Mouse (Mus musculus): ENCODE results near the gene Cfap57.

Gene Cfap57

GRCm38 (mm10) chr4:118533605-118534004 is 87.0 kb downstream of the Cfap57 start:
- no peak for TF ChIP-seq GATA4 (IDR thresholded peaks at IDR 0.05; ENCODE audit: insufficient replicate concordance, low read length)

GRCm38 (mm10) chr4:118533156-118533555 is 87.4 kb downstream of the Cfap57 start:
- TF ChIP-seq GATA4 (IDR thresholded peaks at IDR 0.05; ENCODE audit: insufficient replicate concordance, low read length) = no peak

DNA sequence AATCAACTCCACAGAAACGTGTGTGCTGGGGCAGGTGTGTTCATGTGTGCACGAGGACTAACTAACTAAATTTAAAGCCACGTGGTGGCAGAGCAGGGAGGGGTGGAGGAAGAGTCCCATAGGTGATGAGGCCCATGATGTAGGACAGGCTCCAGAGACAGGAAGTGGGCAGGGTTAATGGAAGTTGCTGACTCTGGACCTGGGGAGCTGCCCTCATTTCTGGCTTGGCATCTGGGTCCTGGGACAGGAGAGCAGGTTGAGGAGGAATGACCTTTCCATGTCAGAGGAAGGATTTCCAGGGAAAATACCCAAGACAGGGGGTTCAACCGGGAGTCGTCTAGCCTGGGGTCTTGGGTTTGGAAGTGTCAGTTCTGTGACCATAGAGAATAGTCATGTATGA is 87.9 kb downstream of the Cfap57 start:
- no peak for TF ChIP-seq GATA4 (IDR thresholded peaks at IDR 0.05; ENCODE audit: insufficient replicate concordance, low read length)

GRCm38 (mm10) chr4:118527720-118528119 is 92.9 kb downstream of the Cfap57 start:
- no peak for TF ChIP-seq GATA4 (IDR thresholded peaks at IDR 0.05; ENCODE audit: insufficient replicate concordance, low read length)

DNA sequence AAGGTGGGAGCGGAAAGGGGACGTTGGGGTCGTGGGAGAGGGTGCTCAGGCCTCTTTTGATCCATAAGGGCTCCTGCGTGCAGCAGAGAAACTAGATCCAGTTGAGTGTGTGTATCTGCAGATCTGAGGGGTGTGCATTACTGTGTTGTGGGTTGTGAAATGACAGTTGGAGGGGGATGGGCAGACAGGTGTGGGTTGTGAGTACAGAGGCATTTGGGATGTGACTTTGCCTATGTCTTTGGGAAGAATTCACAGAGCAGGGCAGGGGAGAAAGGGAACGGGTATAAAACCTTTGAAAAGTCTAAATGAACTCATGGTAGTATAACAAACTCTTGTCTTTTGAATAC is 93.3 kb downstream of the Cfap57 start:
- TF ChIP-seq GATA4 (IDR thresholded peaks at IDR 0.05; ENCODE audit: insufficient replicate concordance, low read length) = no peak

DNA sequence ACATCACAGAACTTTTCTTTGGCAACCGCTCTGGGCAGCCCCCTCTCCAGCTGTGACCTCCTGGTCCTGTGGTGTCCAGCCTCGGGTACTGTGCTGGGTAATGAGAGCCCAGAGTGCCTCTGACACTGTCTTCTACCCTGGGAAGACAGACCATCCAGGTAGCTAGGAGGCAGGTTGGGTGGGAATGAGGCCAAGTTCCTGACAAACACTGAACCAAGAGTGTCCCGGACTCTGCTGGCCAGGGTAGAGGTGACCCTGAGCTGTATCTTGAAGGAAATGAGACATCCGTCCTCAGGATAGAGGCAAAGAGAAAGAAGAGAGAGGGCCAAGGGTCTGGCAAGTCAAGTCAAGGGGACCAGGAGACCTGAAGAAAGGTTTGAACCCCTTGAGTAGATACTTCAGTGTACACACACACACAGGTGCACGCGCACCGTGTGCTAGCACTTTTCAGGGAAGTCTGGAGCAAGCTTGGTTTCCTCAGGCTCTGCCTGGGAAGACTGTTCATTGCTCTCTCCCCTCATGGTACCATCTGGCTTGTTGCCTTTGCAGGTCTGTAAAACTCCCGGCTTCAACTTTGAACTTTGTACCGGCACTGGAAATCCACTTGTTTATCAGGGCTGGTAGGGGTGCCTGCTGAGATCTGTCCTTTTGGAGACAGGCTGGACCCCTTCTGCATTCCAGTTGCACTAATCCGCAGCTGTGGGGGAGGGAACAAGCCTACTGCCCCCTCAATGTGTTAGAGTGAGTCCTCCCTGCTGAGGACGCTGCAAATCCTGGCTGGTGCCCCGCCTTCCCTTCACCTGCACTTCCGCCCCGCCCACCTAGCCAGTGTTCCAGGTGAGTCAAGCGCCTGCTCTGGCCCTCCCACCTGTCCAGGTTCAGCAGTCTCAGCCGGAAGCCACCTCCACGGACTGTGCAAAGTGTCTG is 93.9 kb downstream of the Cfap57 start, which contains the start of gene 2610528J11Rik:
TSS of gene 2610528J11Rik (plus strand) at position 592 of the 927 bp plus-strand sequence.
- TF ChIP-seq GATA4 (IDR thresholded peaks at IDR 0.05; ENCODE audit: insufficient replicate concordance, low read length) = no peak

DNA sequence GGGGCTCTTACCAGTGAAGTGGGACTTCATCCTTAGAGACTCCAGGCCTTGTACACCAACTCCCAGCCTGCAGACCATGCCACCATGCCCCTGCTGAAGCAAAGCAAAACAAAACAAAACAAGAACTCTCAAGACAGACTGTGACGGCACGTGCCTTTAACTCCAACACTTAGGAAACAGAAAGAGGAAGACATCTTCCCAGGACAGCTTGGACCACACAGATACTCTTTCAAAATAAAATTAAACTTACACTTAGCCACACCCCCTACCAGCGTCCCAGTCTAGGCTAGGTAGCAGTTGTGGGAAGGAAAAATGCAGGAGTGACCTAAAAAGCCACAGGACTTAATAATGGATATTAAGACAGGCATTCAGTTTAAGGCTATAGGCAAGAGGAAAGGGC is 94.8 kb downstream of the Cfap57 start:
- TF ChIP-seq GATA4 (IDR thresholded peaks at IDR 0.05; ENCODE audit: insufficient replicate concordance, low read length) = no peak

DNA sequence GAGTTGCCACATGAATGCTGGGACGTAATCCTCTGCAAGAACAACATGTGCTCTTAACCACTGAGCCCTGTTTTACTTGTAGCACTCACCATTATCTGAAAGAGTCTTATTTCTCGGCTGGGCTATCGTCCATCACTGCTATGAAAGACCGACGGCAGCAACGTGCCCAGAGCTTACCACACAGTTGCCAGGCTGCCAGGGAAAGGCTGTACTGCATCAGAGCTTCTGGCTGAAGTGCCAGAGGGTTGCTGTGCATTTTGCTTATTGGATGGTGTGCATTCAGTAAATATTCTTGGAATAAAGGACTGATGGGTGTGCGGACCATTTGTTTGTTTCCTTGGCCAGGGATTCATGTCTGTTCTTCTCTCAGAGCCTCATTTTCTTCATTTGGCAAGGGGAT is 96.6 kb downstream of the Cfap57 start:
- TF ChIP-seq GATA4 (IDR thresholded peaks at IDR 0.05; ENCODE audit: insufficient replicate concordance, low read length) = no peak

- TF ChIP-seq GATA4 (IDR thresholded peaks at IDR 0.05; ENCODE audit: insufficient replicate concordance, low read length) = no peak
These were observed 98.3 kb downstream of the Cfap57 start for GRCm38 (mm10) chr4:118522248-118522647.

DNA sequence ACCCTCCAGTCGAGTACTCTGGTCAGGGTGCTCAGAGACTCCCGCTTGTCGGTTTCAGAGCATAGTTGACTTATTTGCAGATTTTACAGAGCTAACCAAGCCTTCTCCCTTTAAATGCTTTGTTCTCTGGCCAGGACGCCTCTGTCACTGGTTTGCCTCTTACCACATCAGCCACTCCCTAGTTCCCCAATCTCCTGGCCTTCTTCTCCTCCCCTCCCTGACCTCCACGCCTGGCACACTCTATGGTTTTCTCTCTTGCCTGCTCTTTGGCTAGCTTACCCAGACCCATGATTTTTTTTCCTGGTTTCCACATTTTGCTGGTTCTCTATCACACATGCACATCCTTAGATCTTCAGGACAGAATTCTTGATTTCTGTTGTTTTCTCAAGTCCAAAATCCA is 102.4 kb downstream of the Cfap57 start:
- no peak for TF ChIP-seq GATA4 (IDR thresholded peaks at IDR 0.05; ENCODE audit: insufficient replicate concordance, low read length)

GRCm38 (mm10) chr4:118517497-118518146 is 103.0 kb downstream of the Cfap57 start:
- TF ChIP-seq GATA4 (IDR thresholded peaks at IDR 0.05; ENCODE audit: insufficient replicate concordance, low read length) = no peak

DNA sequence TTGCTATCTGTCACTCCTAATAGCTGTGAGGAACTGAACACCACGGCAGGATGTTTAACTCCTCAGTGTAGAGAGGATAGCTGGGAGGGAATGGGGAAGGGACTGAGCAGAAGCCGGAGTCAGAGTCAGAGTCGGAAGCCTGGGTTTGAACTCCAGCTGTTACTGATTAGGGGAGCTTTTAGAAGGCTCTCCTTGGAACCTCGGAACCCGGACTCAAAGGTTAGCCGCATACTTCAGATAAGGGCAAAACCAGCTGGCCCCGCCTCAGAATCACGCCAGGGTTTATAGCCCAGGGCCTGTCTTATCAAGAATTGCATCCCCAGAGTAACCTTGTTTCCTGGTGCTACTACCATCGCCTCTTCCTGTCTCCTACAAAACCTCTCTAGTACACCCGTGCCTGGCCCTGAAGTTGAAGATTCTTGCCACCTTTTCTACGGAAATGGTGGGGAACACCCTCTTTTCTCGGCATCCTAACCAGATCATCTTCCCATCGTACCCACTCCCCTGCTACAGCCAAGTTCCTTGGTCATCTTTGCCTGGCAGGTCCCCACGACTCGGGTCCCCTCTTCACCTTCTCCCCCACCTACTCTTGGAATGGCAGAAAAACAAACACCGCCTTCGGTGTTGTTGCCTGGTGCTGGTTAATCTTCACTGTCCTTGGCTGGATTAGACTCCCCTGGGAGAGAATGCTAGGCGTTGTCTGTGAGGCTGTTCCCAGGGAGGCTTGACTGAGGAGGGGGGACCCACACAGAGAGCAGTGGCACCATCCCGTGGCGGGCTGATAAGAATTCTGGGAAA is 103.7 kb downstream of the Cfap57 start:
- TF ChIP-seq GATA4 (IDR thresholded peaks at IDR 0.05; ENCODE audit: insufficient replicate concordance, low read length) = peak; percentile 42; the same call in 1 of the 2 replicates

GRCm38 (mm10) chr4:118509050-118509449 is 111.5 kb downstream of the Cfap57 start:
- no peak for TF ChIP-seq GATA4 (IDR thresholded peaks at IDR 0.05; ENCODE audit: insufficient replicate concordance, low read length)

DNA sequence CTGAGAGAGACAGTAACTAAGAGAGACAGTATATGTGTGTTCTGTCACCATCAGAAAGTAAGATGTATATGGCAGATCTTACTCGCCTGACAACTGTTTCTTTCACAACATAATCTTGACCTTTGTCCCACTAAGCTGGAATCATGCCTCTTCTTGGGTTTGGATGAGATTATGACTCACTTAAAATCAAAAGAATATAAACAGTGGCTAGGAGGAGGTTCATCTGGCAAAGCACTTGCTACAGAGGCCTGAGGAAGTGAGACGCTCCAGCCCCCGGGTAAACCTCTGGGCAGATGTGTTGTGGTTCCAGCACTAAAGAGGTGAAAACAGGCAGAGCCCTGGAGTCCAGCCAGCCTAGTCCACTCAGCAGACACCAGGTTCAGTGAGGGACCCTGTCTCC is 115.0 kb downstream of the Cfap57 start:
- no peak for TF ChIP-seq GATA4 (IDR thresholded peaks at IDR 0.05; ENCODE audit: insufficient replicate concordance, low read length)
